In genomic region chr13:71959361-71960276, GRCm38 (mm10) we compare ENCODE assay signal across 8 mouse cellular contexts. TPM values are rescaled to one million over a fixed set of nuclear protein-coding genes. Genes with fewer than 3 reads are reported as not detected.
A peak's percentile ranks its signal among the peaks of the same experiment; 100 is the strongest.
DNase-seq lines count a peak whose midpoint lies in the region; ATAC-seq lines count a peak whose summit lies in the region.

No protein-coding gene starts in this region.

- peak overlapping the region; percentile 88 for H3K4me3 ChIP-seq in hindbrain, embryonic 11.5 days (ENCODE audit: low read depth, low read length)

- 2% methylated on average over 76 of the region's 76 CpGs for WGBS in hindbrain, embryonic 11.5 days

- peak overlapping the region; percentile 78 for H3K27ac ChIP-seq in hindbrain, embryonic 11.5 days (ENCODE audit: low read depth, low read length)

- peak; percentile 76 for DNase-seq in ES-CJ7 (ENCODE audit: low read depth, low spot score)
- DNase-seq in embryo, embryonic 10 days (ENCODE audit: low spot score), result peak; percentile 75
- DNase-seq in hindbrain, embryonic 11.5 days (ENCODE audit: low spot score), result peak; percentile 79
- peak; percentile 13 for DNase-seq in lung, postnatal 36 days
- no peak for DNase-seq in adrenal gland, postnatal 10 days
- DNase-seq in adrenal gland, adult (ENCODE audit: inconsistent age in 2 of 2, low spot score in 1 of 2), result no peak
- no peak for DNase-seq in cerebellum, adult 9-11 months

- H3K27me3 ChIP-seq in hindbrain, embryonic 11.5 days (ENCODE audit: control insufficient read depth, insufficient read depth, low read length), result peaks cover 16% of the 10 kb centered on the region

- H3K36me3 ChIP-seq in hindbrain, embryonic 11.5 days (ENCODE audit: control insufficient read depth, insufficient read depth, low read length), result no peaks in the 10 kb centered on the region

- peak; percentile 3; the same call in 1 of the 2 replicates for ATAC-seq in hindbrain, embryonic 11.5 days (ENCODE audit: low FRiP score)
- no peak for ATAC-seq in inflammation-experienced regulatory T-cells, adult 6 months

- H3K9me3 ChIP-seq in hindbrain, embryonic 11.5 days (ENCODE audit: control insufficient read depth, low read length), result no peaks in the 10 kb centered on the region

- peaks cover 2% of the 10 kb centered on the region; the same call in 1 of the 2 replicates for H3K4me1 ChIP-seq in hindbrain, embryonic 11.5 days (replicated peaks; ENCODE audit: control insufficient read depth, insufficient read depth, low read length)

- H3K9ac ChIP-seq in hindbrain, embryonic 11.5 days (ENCODE audit: low read depth, low read length), result peak overlapping the region; percentile 62

- H3K4me2 ChIP-seq in hindbrain, embryonic 11.5 days (replicated peaks; ENCODE audit: low read depth, low read length), result peak overlapping the region; percentile 77

RNA-seq across cellular contexts. Expression of gene Irx1, which starts 3.9 kb away (rescaled TPM):
- 6.7 and 7.1 TPM in 2 replicates for polyA plus RNA-seq in hindbrain, embryonic 11.5 days (2014; fragmentation: Nextera tagmentation; extraction: Ambion mirVana)
- total RNA-seq in adrenal gland, postnatal 10 days (2021), result under 1 TPM in 1 of 2 experiments, not detected in 1; 0.18 TPM
- polyA plus RNA-seq in inflammation-experienced regulatory T-cells, adult 6 months (2017; shearing (Covaris generic)), result not detected

Comparison
In these comparisons a context has a peak if more than half of its experiments do, and no peak if none do; other contexts are left out.
1. DNase-seq: peak in ES-CJ7 (single experiment), embryo, embryonic 10 days (single experiment), hindbrain, embryonic 11.5 days (single experiment) and lung, postnatal 36 days (single experiment); none in adrenal gland, postnatal 10 days (single experiment), adrenal gland, adult (0 of 2) and cerebellum, adult 9-11 months (single experiment).